Mouse (Mus musculus) ES-E14 (cell line): Measurements from ENCODE around the gene Notch1.

Experiments used
- CHD2 ChIP-seq: IDR thresholded peaks from 2 replicates; pipeline ENCODE4 v1.6.1; 2014; ENCODE audit warnings: mild to moderate bottlenecking, low read depth, low read length, inconsistent platforms
- HCFC1 ChIP-seq: IDR thresholded peaks from 2 replicates; pipeline ENCODE4 v1.6.1; 2012; ENCODE audit warnings: low read length, inconsistent platforms, borderline replicate concordance; ENCODE audit not compliant: insufficient read depth
- ZNF384 ChIP-seq: IDR thresholded peaks from 2 replicates; pipeline ENCODE4 v1.6.1; 2012; ENCODE audit warnings: low read depth, low read length, inconsistent platforms

- no peak for TF ChIP-seq CHD2
- TF ChIP-seq HCFC1, result no peak
- no peak for TF ChIP-seq ZNF384
Measured at GRCm38 (mm10) chr2:26498694-26499093, 17.8 kb downstream of the Notch1 start.
